Mouse (Mus musculus): ENCODE results near the gene Gm11096. TPM values are rescaled to one million over a fixed set of nuclear protein-coding genes. Genes with fewer than 3 reads are reported as not detected.

The Gm11096 gene
- polyA plus RNA-seq (2015; fragmentation: Nextera tagmentation; extraction: Ambion mirVana) = not detected in 2 replicates

GRCm38 (mm10) chr17:81441463-81441862 lies at the start of gene Gm11096:
Gene Gm11096, plus strand, starts transcription at chr17:81441763.
- Histone ChIP-seq H3K4me3 (replicated peaks; ENCODE audit: low read depth, low read length) (no peak within 1 kb of the TSS), H3K4me1 (replicated peaks; ENCODE audit: insufficient read depth, low read length) (no peaks in the 10 kb centered on the region), H3K9ac (ENCODE audit: low read depth, low read length) (no peak within 1 kb of the TSS), H3K27ac (no peak within 1 kb of the TSS), H3K9me3 (replicated peaks; ENCODE audit: low read length) (no peaks in the 10 kb centered on the region), H3K4me2 (ENCODE audit: low read length) (no peak within 1 kb of the TSS), H3K27me3 (ENCODE audit: insufficient read depth, low read length) (no peaks in the 10 kb centered on the region), H3K36me3 (ENCODE audit: insufficient read depth, low read length) (no peaks in the 10 kb centered on the region)
- TF ChIP-seq CTCF (IDR thresholded peaks at IDR 0.05; ENCODE audit: low read depth) = no peak
- DNase-seq (ENCODE audit: low spot score) (no peak), ATAC-seq (replicated peaks; ENCODE audit: low FRiP score, low read depth) (no peak)

GRCm38 (mm10) chr17:81393040-81393439 lies 48.5 kb upstream of the Gm11096 start:
- Histone ChIP-seq H3K27ac (no peak overlapping the region), H3K4me2 (ENCODE audit: low read length) (no peak overlapping the region), H3K9me3 (replicated peaks; ENCODE audit: low read length) (no peaks in the 10 kb centered on the region), H3K4me1 (replicated peaks; ENCODE audit: insufficient read depth, low read length) (peaks cover 4% of the 10 kb centered on the region; the same call in 1 of the 2 replicates), H3K36me3 (ENCODE audit: insufficient read depth, low read length) (no peaks in the 10 kb centered on the region), H3K9ac (ENCODE audit: low read depth, low read length) (no peak overlapping the region), H3K27me3 (ENCODE audit: insufficient read depth, low read length) (no peaks in the 10 kb centered on the region), H3K4me3 (replicated peaks; ENCODE audit: low read depth, low read length) (no peak overlapping the region)
- WGBS = 45% methylated on average over 4 of the region's 4 CpGs
- TF ChIP-seq CTCF (IDR thresholded peaks at IDR 0.05; ENCODE audit: low read depth) = no peak
- DNase-seq (ENCODE audit: low spot score) = peak; percentile 78
- ATAC-seq (replicated peaks; ENCODE audit: low FRiP score, low read depth) = no peak

GRCm38 (mm10) chr17:81394124-81394523 lies 47.4 kb upstream of the Gm11096 start:
- H3K27ac ChIP-seq = no peak overlapping the region
- 27% methylated on average over 2 of the region's 2 CpGs for WGBS
- no peaks in the 10 kb centered on the region for H3K36me3 ChIP-seq (ENCODE audit: insufficient read depth, low read length)
- H3K4me3 ChIP-seq (replicated peaks; ENCODE audit: low read depth, low read length) = no peak overlapping the region
- no peaks in the 10 kb centered on the region for H3K9me3 ChIP-seq (replicated peaks; ENCODE audit: low read length)
- no peak for DNase-seq (ENCODE audit: low spot score)
- no peak overlapping the region for H3K4me2 ChIP-seq (ENCODE audit: low read length)
- no peak for TF ChIP-seq CTCF (IDR thresholded peaks at IDR 0.05; ENCODE audit: low read depth)
- ATAC-seq (replicated peaks; ENCODE audit: low FRiP score, low read depth) = no peak
- no peak overlapping the region for H3K9ac ChIP-seq (ENCODE audit: low read depth, low read length)
- H3K27me3 ChIP-seq (ENCODE audit: insufficient read depth, low read length) = no peaks in the 10 kb centered on the region
- peaks cover 4% of the 10 kb centered on the region; the same call in 1 of the 2 replicates for H3K4me1 ChIP-seq (replicated peaks; ENCODE audit: insufficient read depth, low read length)

- no peak for ATAC-seq (replicated peaks; ENCODE audit: low FRiP score, low read depth)
- WGBS = 93% methylated on average over 1 of the region's 1 CpGs
Observed at GRCm38 (mm10) chr17:81397434-81397833, 44.1 kb upstream of the Gm11096 start.

GRCm38 (mm10) chr17:81400377-81400776 lies 41.2 kb upstream of the Gm11096 start:
- no peak overlapping the region for H3K27ac ChIP-seq
- H3K4me2 ChIP-seq (ENCODE audit: low read length) = no peak overlapping the region
- H3K9ac ChIP-seq (ENCODE audit: low read depth, low read length) = no peak overlapping the region
- no peak for ATAC-seq (replicated peaks; ENCODE audit: low FRiP score, low read depth)
- DNase-seq (ENCODE audit: low spot score) = no peak
- no peak overlapping the region for H3K4me3 ChIP-seq (replicated peaks; ENCODE audit: low read depth, low read length)
- WGBS = 51% methylated on average over 5 of the region's 5 CpGs
- H3K4me1 ChIP-seq (replicated peaks; ENCODE audit: insufficient read depth, low read length) = no peaks in the 10 kb centered on the region
- no peaks in the 10 kb centered on the region for H3K9me3 ChIP-seq (replicated peaks; ENCODE audit: low read length)
- no peaks in the 10 kb centered on the region for H3K27me3 ChIP-seq (ENCODE audit: insufficient read depth, low read length)
- no peak for TF ChIP-seq CTCF (IDR thresholded peaks at IDR 0.05; ENCODE audit: low read depth)
- no peaks in the 10 kb centered on the region for H3K36me3 ChIP-seq (ENCODE audit: insufficient read depth, low read length)

More at GRCm38 (mm10) chr17:81397434-81397833, 44.1 kb upstream of the Gm11096 start:
- no peak for DNase-seq (ENCODE audit: low spot score)
- Histone ChIP-seq H3K27ac (no peak overlapping the region), H3K9ac (ENCODE audit: low read depth, low read length) (no peak overlapping the region), H3K27me3 (ENCODE audit: insufficient read depth, low read length) (no peaks in the 10 kb centered on the region), H3K4me1 (replicated peaks; ENCODE audit: insufficient read depth, low read length) (peaks cover 4% of the 10 kb centered on the region; the same call in 1 of the 2 replicates), H3K9me3 (replicated peaks; ENCODE audit: low read length) (no peaks in the 10 kb centered on the region), H3K4me2 (ENCODE audit: low read length) (no peak overlapping the region), H3K36me3 (ENCODE audit: insufficient read depth, low read length) (no peaks in the 10 kb centered on the region), H3K4me3 (replicated peaks; ENCODE audit: low read depth, low read length) (no peak overlapping the region)
- no peak for TF ChIP-seq CTCF (IDR thresholded peaks at IDR 0.05; ENCODE audit: low read depth)

GRCm38 (mm10) chr17:81402636-81403035 lies 38.9 kb upstream of the Gm11096 start:
- 64% methylated on average over 2 of the region's 2 CpGs for WGBS
- no peak for TF ChIP-seq CTCF (IDR thresholded peaks at IDR 0.05; ENCODE audit: low read depth)
- H3K27me3 ChIP-seq (ENCODE audit: insufficient read depth, low read length) = no peaks in the 10 kb centered on the region
- no peak overlapping the region for H3K27ac ChIP-seq
- H3K4me3 ChIP-seq (replicated peaks; ENCODE audit: low read depth, low read length) = no peak overlapping the region
- DNase-seq (ENCODE audit: low spot score) = no peak
- H3K4me1 ChIP-seq (replicated peaks; ENCODE audit: insufficient read depth, low read length) = no peaks in the 10 kb centered on the region
- no peak for ATAC-seq (replicated peaks; ENCODE audit: low FRiP score, low read depth)
- H3K36me3 ChIP-seq (ENCODE audit: insufficient read depth, low read length) = no peaks in the 10 kb centered on the region
- no peaks in the 10 kb centered on the region for H3K9me3 ChIP-seq (replicated peaks; ENCODE audit: low read length)
- H3K9ac ChIP-seq (ENCODE audit: low read depth, low read length) = no peak overlapping the region
- H3K4me2 ChIP-seq (ENCODE audit: low read length) = no peak overlapping the region

GRCm38 (mm10) chr17:81403121-81403520 lies 38.4 kb upstream of the Gm11096 start:
- no peaks in the 10 kb centered on the region for H3K27me3 ChIP-seq (ENCODE audit: insufficient read depth, low read length)
- 77% methylated on average over 4 of the region's 4 CpGs for WGBS
- no peaks in the 10 kb centered on the region for H3K4me1 ChIP-seq (replicated peaks; ENCODE audit: insufficient read depth, low read length)
- no peak overlapping the region for H3K27ac ChIP-seq
- no peak overlapping the region for H3K4me2 ChIP-seq (ENCODE audit: low read length)
- TF ChIP-seq CTCF (IDR thresholded peaks at IDR 0.05; ENCODE audit: low read depth) = no peak
- no peak overlapping the region for H3K9ac ChIP-seq (ENCODE audit: low read depth, low read length)
- H3K4me3 ChIP-seq (replicated peaks; ENCODE audit: low read depth, low read length) = no peak overlapping the region
- no peaks in the 10 kb centered on the region for H3K9me3 ChIP-seq (replicated peaks; ENCODE audit: low read length)
- no peaks in the 10 kb centered on the region for H3K36me3 ChIP-seq (ENCODE audit: insufficient read depth, low read length)
- DNase-seq (ENCODE audit: low spot score) (no peak), ATAC-seq (replicated peaks; ENCODE audit: low FRiP score, low read depth) (no peak)
